Mouse (Mus musculus) heart, adult 2 months (tissue): ENCODE measurements around the gene Fmn2.

Experiments
- CTCF ChIP-seq: fragments of 200-600 bp; IDR thresholded peaks from 2 replicates; pipeline ENCODE4 v1.8.1; 2022; ENCODE audit warnings: antibody characterized with exemption, mild to moderate bottlenecking, moderate library complexity
- EP300 ChIP-seq: fragments of 200-500 bp; IDR thresholded peaks from 2 replicates; pipeline ENCODE4 v1.6.1; 2011; ENCODE audit warnings: low read depth, low read length, control low read depth; ENCODE audit not compliant: insufficient read depth
- POLR2A ChIP-seq: fragments of 200-500 bp; IDR thresholded peaks from 2 replicates; pipeline ENCODE4 v1.6.1; 2011; ENCODE audit warnings: mild to moderate bottlenecking, low read depth, low read length, control low read depth; ENCODE audit not compliant: insufficient read depth

GRCm38 (mm10) chr1:174643431-174644010, 141.9 kb downstream of the Fmn2 start:
- TF ChIP-seq CTCF (no peak), POLR2A (no peak), EP300 (no peak)
